Mouse (Mus musculus): Measurements from ENCODE around the gene Katnal1. TPM values are rescaled to one million over a fixed set of nuclear protein-coding genes. Genes with fewer than 3 reads are reported as not detected.

The Katnal1 gene
- polyA plus RNA-seq, 1 experiment from 2014 or later: 9.5 TPM

- no peaks in the 10 kb centered on the region for H3K9me3 ChIP-seq
- no peak for ATAC-seq
- H3K27me3 ChIP-seq (replicated peaks): no peaks in the 10 kb centered on the region
Measured at GRCm38 (mm10) chr5:148867171-148867570, 61.9 kb downstream of the Katnal1 start.

DNA sequence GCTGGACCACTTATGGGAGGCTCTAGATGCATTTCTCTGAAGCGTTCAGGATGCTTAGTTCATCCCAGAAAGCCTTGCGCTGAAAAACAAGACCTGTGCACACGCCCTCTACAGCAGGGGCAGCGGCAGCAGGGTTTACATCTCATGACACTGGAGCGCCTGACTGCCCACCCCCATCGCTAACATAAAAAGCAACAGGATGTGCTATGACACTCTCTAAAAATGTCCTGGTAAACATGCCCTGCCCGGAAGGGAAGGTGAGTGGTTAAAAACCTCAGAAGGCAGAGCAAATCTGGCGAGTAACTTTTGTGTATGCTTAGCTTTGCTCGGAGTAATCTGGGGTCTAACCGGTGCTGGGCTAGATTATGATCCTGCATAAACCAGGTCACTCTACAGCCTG lies 62.5 kb downstream of the Katnal1 start:
- ATAC-seq: no peak
- no peaks in the 10 kb centered on the region for H3K36me3 ChIP-seq
- no peak overlapping the region; the same call in 1 of the 2 replicates for H3K4me2 ChIP-seq (replicated peaks)
- no peak overlapping the region for H3K9ac ChIP-seq
- 59% methylated on average over 10 of the region's 10 CpGs for WGBS
- no peaks in the 10 kb centered on the region for H3K27me3 ChIP-seq (replicated peaks)
- H3K27ac ChIP-seq: no peak overlapping the region
- no peak overlapping the region for H3K4me3 ChIP-seq (replicated peaks)
- H3K9me3 ChIP-seq: no peaks in the 10 kb centered on the region
- 0 out of 2 replicates have a peak, but pooled peaks cover 3% of the 10 kb centered on the region for H3K4me1 ChIP-seq (replicated peaks)

More at GRCm38 (mm10) chr5:148867171-148867570, 61.9 kb downstream of the Katnal1 start:
- Histone ChIP-seq H3K4me3 (replicated peaks) (no peak overlapping the region), H3K27ac (no peak overlapping the region), H3K4me1 (replicated peaks) (0 out of 2 replicates have a peak, but pooled peaks cover 3% of the 10 kb centered on the region), H3K36me3 (no peaks in the 10 kb centered on the region), H3K4me2 (replicated peaks) (no peak overlapping the region), H3K9ac (no peak overlapping the region)
- 49% methylated on average over 7 of the region's 7 CpGs for WGBS

GRCm38 (mm10) chr5:148863409-148863808 lies 65.7 kb downstream of the Katnal1 start:
- Histone ChIP-seq H3K4me1 (replicated peaks) (0 out of 2 replicates have a peak, but pooled peaks cover 3% of the 10 kb centered on the region), H3K27ac (no peak overlapping the region), H3K9me3 (no peaks in the 10 kb centered on the region), H3K27me3 (replicated peaks) (no peaks in the 10 kb centered on the region), H3K4me3 (replicated peaks) (no peak overlapping the region), H3K9ac (no peak overlapping the region), H3K4me2 (replicated peaks) (no peak overlapping the region), H3K36me3 (no peaks in the 10 kb centered on the region)
- no peak for ATAC-seq
- WGBS: 75% methylated on average over 6 of the region's 6 CpGs

DNA sequence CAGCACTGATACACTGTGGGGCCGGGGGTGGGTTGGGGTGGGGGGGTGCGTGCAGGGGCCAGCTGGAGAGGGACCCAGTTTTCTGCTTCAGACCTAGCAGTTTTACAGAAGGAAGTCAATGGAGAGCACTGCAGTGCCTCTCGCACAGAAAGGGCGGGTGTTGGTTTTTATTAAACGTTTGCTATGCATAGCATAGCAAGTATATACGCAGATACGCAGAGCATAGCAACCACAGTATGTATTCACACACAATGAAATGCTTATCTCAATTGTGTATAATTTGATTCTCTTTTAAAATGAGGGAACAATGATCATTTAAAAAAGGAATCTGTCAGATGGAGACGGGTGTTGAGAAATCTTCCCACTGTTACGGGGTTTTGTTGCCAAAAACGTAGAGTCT lies 66.3 kb downstream of the Katnal1 start:
- Histone ChIP-seq H3K27ac (no peak overlapping the region), H3K4me2 (replicated peaks) (no peak overlapping the region), H3K9me3 (no peaks in the 10 kb centered on the region), H3K4me3 (replicated peaks) (no peak overlapping the region), H3K36me3 (no peaks in the 10 kb centered on the region), H3K4me1 (replicated peaks) (0 out of 2 replicates have a peak, but pooled peaks cover 3% of the 10 kb centered on the region), H3K9ac (no peak overlapping the region), H3K27me3 (replicated peaks) (no peaks in the 10 kb centered on the region)
- 77% methylated on average over 10 of the region's 10 CpGs for WGBS
- no peak for ATAC-seq

GRCm38 (mm10) chr5:148862136-148862535 lies 67.0 kb downstream of the Katnal1 start:
- Histone ChIP-seq H3K9me3 (no peaks in the 10 kb centered on the region), H3K4me3 (replicated peaks) (no peak overlapping the region), H3K27me3 (replicated peaks) (no peaks in the 10 kb centered on the region), H3K4me2 (replicated peaks) (no peak overlapping the region), H3K36me3 (no peaks in the 10 kb centered on the region), H3K4me1 (replicated peaks) (0 out of 2 replicates have a peak, but pooled peaks cover 3% of the 10 kb centered on the region), H3K27ac (no peak overlapping the region), H3K9ac (no peak overlapping the region)
- no peak for ATAC-seq
- WGBS: 60% methylated on average over 8 of the region's 8 CpGs

DNA sequence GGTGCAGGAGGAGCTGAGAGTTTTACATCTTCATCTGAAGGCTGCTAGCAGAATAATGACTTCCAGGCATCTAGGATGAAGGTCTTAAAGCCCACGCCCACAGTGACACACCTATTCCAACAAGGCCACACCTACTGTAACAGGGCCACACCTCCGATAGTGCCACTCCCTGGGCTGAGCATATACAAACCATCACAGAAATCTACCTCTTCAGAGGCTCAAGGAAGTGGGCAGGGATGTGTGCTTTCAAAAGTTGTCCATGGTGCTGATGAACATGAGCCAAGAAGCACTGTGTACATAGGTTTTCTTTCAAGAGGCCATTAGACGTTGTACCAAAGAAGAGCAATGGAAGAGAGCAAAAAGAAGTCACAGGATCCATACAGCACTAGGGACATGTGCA lies 71.6 kb downstream of the Katnal1 start:
- H3K9me3 ChIP-seq: no peaks in the 10 kb centered on the region
- ATAC-seq: no peak
- no peaks in the 10 kb centered on the region for H3K4me1 ChIP-seq (replicated peaks)
- 79% methylated on average over 3 of the region's 3 CpGs for WGBS
- no peak overlapping the region for H3K4me3 ChIP-seq (replicated peaks)
- H3K27ac ChIP-seq: no peak overlapping the region
- H3K27me3 ChIP-seq (replicated peaks): no peaks in the 10 kb centered on the region
- no peak overlapping the region for H3K9ac ChIP-seq
- H3K36me3 ChIP-seq: no peaks in the 10 kb centered on the region
- H3K4me2 ChIP-seq (replicated peaks): no peak overlapping the region

DNA sequence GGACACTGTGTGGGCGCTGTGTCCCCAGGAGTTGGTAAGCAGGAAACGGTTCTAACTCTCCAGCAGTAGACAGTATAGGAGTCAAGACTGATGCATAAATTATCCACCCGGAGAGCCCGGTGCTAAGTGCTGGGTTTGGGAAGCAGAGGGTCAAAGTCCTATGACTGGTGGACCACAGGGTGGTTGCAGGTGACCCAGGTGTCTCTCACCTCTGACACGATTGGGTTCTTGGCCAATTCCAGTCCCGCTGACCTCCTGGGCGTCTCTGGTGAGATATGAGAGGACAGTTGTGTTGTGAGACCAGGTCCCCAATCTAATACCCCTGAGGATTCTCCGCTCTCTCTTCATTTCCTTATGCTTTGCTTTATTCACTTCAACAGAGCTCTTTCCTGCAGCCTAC lies 74.1 kb downstream of the Katnal1 start:
- Histone ChIP-seq H3K9ac (no peak overlapping the region), H3K4me1 (replicated peaks) (no peaks in the 10 kb centered on the region), H3K4me2 (replicated peaks) (no peak overlapping the region), H3K4me3 (replicated peaks) (no peak overlapping the region), H3K27me3 (replicated peaks) (no peaks in the 10 kb centered on the region), H3K27ac (no peak overlapping the region), H3K36me3 (no peaks in the 10 kb centered on the region), H3K9me3 (no peaks in the 10 kb centered on the region)
- 83% methylated on average over 8 of the region's 8 CpGs for WGBS
- no peak for ATAC-seq

GRCm38 (mm10) chr5:148854166-148854565 lies 75.0 kb downstream of the Katnal1 start:
- Histone ChIP-seq H3K4me2 (replicated peaks) (no peak overlapping the region), H3K4me3 (replicated peaks) (no peak overlapping the region), H3K4me1 (replicated peaks) (no peaks in the 10 kb centered on the region), H3K27me3 (replicated peaks) (no peaks in the 10 kb centered on the region), H3K9me3 (no peaks in the 10 kb centered on the region), H3K27ac (no peak overlapping the region), H3K9ac (no peak overlapping the region), H3K36me3 (no peaks in the 10 kb centered on the region)
- 30% methylated on average over 5 of the region's 5 CpGs for WGBS
- ATAC-seq: no peak

GRCm38 (mm10) chr5:148849516-148849915 lies 79.6 kb downstream of the Katnal1 start:
- Histone ChIP-seq H3K27me3 (replicated peaks) (no peaks in the 10 kb centered on the region), H3K4me1 (replicated peaks) (no peaks in the 10 kb centered on the region), H3K9me3 (no peaks in the 10 kb centered on the region), H3K9ac (no peak overlapping the region), H3K36me3 (no peaks in the 10 kb centered on the region), H3K4me2 (replicated peaks) (no peak overlapping the region), H3K4me3 (replicated peaks) (no peak overlapping the region), H3K27ac (no peak overlapping the region)
- ATAC-seq: no peak
- WGBS: 82% methylated on average over 6 of the region's 6 CpGs

DNA sequence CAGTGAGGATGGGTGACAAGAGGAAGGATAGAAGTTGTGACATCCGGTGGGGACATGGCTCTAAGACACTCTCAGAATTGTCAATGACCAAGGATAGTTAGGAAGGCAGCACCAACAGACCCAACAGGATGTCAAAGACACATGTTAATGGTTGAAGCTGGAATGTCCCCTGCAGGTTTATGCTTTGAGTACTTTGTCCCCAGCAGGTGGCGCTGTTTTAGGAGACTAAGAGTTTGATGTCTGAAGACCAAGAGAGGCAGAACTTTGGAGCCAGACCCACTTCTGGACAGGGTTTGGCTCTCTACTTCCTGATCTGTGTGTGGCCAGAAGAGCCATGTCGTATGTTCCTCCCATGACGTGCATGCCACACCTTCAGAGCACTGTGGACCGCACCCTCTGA lies 82.1 kb downstream of the Katnal1 start:
- no peak overlapping the region for H3K27ac ChIP-seq
- no peaks in the 10 kb centered on the region for H3K4me1 ChIP-seq (replicated peaks)
- H3K4me2 ChIP-seq (replicated peaks): no peak overlapping the region
- no peak for ATAC-seq
- whole genome bisulfite sequencing: 92% methylated on average over 5 of the region's 5 CpGs
- H3K9ac ChIP-seq: no peak overlapping the region
- no peaks in the 10 kb centered on the region for H3K36me3 ChIP-seq
- H3K4me3 ChIP-seq (replicated peaks): no peak overlapping the region
- H3K9me3 ChIP-seq: no peaks in the 10 kb centered on the region
- H3K27me3 ChIP-seq (replicated peaks): no peaks in the 10 kb centered on the region

GRCm38 (mm10) chr5:148837069-148837468 lies 92.1 kb downstream of the Katnal1 start:
- WGBS: 37% methylated on average over 8 of the region's 8 CpGs
- ATAC-seq: peak; percentile 62; the same call in 1 of the 2 replicates

GRCm38 (mm10) chr5:148831596-148832257 lies 97.4 kb downstream of the Katnal1 start:
- peak; percentile 73 for ATAC-seq
- Histone ChIP-seq H3K9me3 (no peaks in the 10 kb centered on the region), H3K4me3 (replicated peaks) (peak overlapping the region; percentile 26), H3K4me1 (replicated peaks) (0 out of 2 replicates have a peak, but pooled peaks cover 10% of the 10 kb centered on the region), H3K9ac (0 out of 2 replicates have a peak overlapping the region, but pooled peaks have one; percentile 28), H3K27me3 (replicated peaks) (0 out of 2 replicates have a peak, but pooled peaks cover 6% of the 10 kb centered on the region), H3K27ac (no peak overlapping the region), H3K36me3 (no peaks in the 10 kb centered on the region), H3K4me2 (replicated peaks) (peak overlapping the region; percentile 55)
- 7% methylated on average over 23 of the region's 23 CpGs for WGBS

More at GRCm38 (mm10) chr5:148837069-148837468, 92.1 kb downstream of the Katnal1 start:
- no peaks in the 10 kb centered on the region for H3K9me3 ChIP-seq
- no peak overlapping the region for H3K9ac ChIP-seq
- H3K4me1 ChIP-seq (replicated peaks): 0 out of 2 replicates have a peak, but pooled peaks cover 1% of the 10 kb centered on the region
- no peak overlapping the region for H3K27ac ChIP-seq
- no peaks in the 10 kb centered on the region for H3K36me3 ChIP-seq
- H3K4me2 ChIP-seq (replicated peaks): no peak overlapping the region
- H3K27me3 ChIP-seq (replicated peaks): 0 out of 2 replicates have a peak, but pooled peaks cover 1% of the 10 kb centered on the region
- no peak overlapping the region for H3K4me3 ChIP-seq (replicated peaks)

- Histone ChIP-seq H3K27ac (no peak overlapping the region), H3K9ac (0 out of 2 replicates have a peak overlapping the region, but pooled peaks have one; percentile 28), H3K4me2 (replicated peaks) (peak overlapping the region; percentile 55), H3K4me1 (replicated peaks) (0 out of 2 replicates have a peak, but pooled peaks cover 10% of the 10 kb centered on the region), H3K9me3 (no peaks in the 10 kb centered on the region), H3K4me3 (replicated peaks) (peak overlapping the region; percentile 26), H3K27me3 (replicated peaks) (0 out of 2 replicates have a peak, but pooled peaks cover 6% of the 10 kb centered on the region), H3K36me3 (no peaks in the 10 kb centered on the region)
- 14% methylated on average over 9 of the region's 9 CpGs for WGBS
- ATAC-seq: no peak
Measured at GRCm38 (mm10) chr5:148831141-148831547, 98.0 kb downstream of the Katnal1 start.
